Mouse (Mus musculus): ENCODE results near the gene Rbl1. TPM values are rescaled to one million over a fixed set of nuclear protein-coding genes. Genes with fewer than 3 reads are reported as not detected.
A peak's percentile ranks its signal among the peaks of the same experiment; 100 is the strongest.
"Not testable (repeated sequence)": the region's sequence is repeated elsewhere in the genome, so short reads cannot be mapped to it uniquely, and the experiment has no call there.

Gene Rbl1
- polyA plus RNA-seq (2012; rRNA removed): 1.7 and 5.2 TPM in 2 replicates

DNA sequence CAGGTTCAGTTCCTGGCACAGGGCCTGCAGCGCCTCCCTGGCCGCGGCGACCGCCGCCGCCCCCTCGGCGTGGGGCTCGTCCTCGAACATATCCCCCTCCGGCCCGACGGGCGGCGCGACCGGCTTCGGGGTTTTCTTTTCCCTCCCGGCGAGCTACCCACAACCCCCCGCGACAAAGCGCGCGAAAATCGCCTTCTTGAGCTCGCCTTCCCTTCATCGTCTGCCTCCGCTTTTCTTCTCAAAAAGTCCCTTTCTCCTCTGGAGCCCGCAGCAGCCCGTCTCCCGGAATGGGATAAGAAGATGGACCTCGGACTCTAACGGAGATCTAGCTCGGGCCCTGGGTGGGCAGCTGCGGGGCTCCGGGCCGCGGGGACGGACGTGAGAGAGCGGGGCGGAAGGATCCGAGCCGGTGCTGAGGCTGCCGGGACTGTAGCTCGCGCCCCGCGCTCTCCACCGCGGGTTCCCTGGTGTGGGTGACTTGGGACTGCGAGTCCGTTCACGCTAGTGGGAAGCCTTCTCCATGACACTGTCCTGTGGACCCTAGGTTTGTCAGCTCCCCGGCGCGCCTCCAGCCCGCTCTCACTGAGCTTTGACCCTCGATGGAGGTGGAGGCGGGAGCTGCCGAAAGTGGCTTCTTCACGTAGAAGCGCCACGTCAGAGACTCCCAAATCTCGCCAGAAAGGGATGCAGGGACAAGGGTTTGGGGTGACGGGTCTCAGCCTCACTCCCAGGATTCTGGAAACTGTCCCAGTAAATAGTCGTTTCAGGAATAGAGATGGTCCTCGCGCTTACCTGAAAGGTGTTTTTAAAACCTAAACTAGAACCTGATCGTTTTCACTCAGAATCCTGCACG lies at the start of gene Rbl1:
Gene Rbl1 (minus strand): TSS at position 169 of the 853 bp plus-strand sequence.
- under 1% methylated on average over 73 of the region's 73 CpGs for WGBS
- H3K27ac ChIP-seq (ENCODE audit: insufficient read depth, low read depth, low read length): peak within 1 kb of the TSS; percentile 76
- peak within 1 kb of the TSS; percentile 84 for H3K4me3 ChIP-seq (ENCODE audit: low read depth, low read length)
- TF ChIP-seq CTCF (IDR thresholded peaks at IDR 0.05; ENCODE audit: extremely low read depth, insufficient read length, insufficient replicate concordance, low read depth, low read length) (peak; percentile 19; the same call in 1 of the 2 replicates), POLR2A (IDR thresholded peaks at IDR 0.05; ENCODE audit: low read depth, low read length) (peak; percentile 58)
- H3K27me3 ChIP-seq (ENCODE audit: control insufficient read depth, insufficient read depth, low read length): no peaks in the 10 kb centered on the region
- H3K4me1 ChIP-seq (ENCODE audit: control insufficient read depth, insufficient read depth, insufficient read length, low read length): peaks cover 3% of the 10 kb centered on the region
- no peaks in the 10 kb centered on the region for H3K36me3 ChIP-seq (ENCODE audit: control insufficient read depth, insufficient read depth, low read length)

DNA sequence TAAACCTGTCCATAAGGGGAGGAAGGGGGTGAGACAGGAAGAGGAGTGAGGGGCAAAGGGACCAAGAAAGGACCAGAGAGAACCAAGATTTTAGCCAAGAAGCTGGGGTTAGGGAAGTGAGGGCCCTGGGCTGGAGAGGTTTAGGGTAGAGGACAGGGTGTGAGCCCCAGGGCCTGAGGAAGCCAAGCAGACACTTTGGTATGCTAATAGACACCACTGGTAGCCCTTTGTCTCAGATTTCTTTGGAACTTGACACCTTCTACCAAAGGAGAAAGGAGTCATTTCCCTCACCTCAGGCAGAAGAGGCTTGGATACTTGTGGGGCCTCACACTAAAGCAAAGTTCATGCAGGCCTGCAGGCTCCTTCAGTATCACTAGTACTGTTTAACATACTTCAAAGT lies 43.8 kb upstream of the Rbl1 start:
- no peak overlapping the region for H3K4me3 ChIP-seq (ENCODE audit: low read depth, low read length)
- H3K4me1 ChIP-seq (ENCODE audit: control insufficient read depth, insufficient read depth, insufficient read length, low read length): peaks cover 9% of the 10 kb centered on the region; the same call in 1 of the 2 replicates
- TF ChIP-seq CTCF (IDR thresholded peaks at IDR 0.05; ENCODE audit: extremely low read depth, insufficient read length, insufficient replicate concordance, low read depth, low read length): no peak
- TF ChIP-seq POLR2A (IDR thresholded peaks at IDR 0.05; ENCODE audit: low read depth, low read length): no peak
- H3K36me3 ChIP-seq (ENCODE audit: control insufficient read depth, insufficient read depth, low read length): no peaks in the 10 kb centered on the region
- H3K27me3 ChIP-seq (ENCODE audit: control insufficient read depth, insufficient read depth, low read length): no peaks in the 10 kb centered on the region; the same call in 1 of the 2 replicates
- H3K27ac ChIP-seq (ENCODE audit: insufficient read depth, low read depth, low read length): no peak overlapping the region

DNA sequence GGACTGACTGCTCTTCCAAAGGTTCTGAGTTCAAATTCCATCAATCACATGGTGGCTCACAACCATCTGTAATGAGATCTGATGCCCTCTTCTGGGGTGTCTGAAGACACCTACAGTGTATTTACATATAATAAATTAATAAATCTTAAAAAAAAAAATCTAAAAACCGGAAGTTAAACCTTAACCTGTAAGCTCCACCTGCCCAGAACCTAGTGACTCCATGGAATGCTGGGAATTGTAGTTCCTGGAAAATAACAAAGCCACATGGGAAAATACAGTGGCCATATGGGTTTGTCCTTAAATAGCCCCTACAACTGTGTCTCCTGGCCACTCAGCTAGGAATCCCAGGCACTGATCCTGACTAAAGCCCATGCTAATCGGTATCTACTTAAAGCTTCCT lies 41.3 kb upstream of the Rbl1 start:
- Histone ChIP-seq H3K27me3 (ENCODE audit: control insufficient read depth, insufficient read depth, low read length) (no peaks in the 10 kb centered on the region; the same call in 1 of the 2 replicates), H3K27ac (ENCODE audit: insufficient read depth, low read depth, low read length) (peak overlapping the region; percentile 98; the same call in 1 of the 2 replicates), H3K4me1 (ENCODE audit: control insufficient read depth, insufficient read depth, insufficient read length, low read length) (peaks cover 9% of the 10 kb centered on the region; the same call in 1 of the 2 replicates), H3K36me3 (ENCODE audit: control insufficient read depth, insufficient read depth, low read length) (no peaks in the 10 kb centered on the region), H3K4me3 (ENCODE audit: low read depth, low read length) (no peak overlapping the region)
- no peak for TF ChIP-seq CTCF (IDR thresholded peaks at IDR 0.05; ENCODE audit: extremely low read depth, insufficient read length, insufficient replicate concordance, low read depth, low read length)
- no peak for TF ChIP-seq POLR2A (IDR thresholded peaks at IDR 0.05; ENCODE audit: low read depth, low read length)
- WGBS: 54% methylated on average over 2 of the region's 2 CpGs

DNA sequence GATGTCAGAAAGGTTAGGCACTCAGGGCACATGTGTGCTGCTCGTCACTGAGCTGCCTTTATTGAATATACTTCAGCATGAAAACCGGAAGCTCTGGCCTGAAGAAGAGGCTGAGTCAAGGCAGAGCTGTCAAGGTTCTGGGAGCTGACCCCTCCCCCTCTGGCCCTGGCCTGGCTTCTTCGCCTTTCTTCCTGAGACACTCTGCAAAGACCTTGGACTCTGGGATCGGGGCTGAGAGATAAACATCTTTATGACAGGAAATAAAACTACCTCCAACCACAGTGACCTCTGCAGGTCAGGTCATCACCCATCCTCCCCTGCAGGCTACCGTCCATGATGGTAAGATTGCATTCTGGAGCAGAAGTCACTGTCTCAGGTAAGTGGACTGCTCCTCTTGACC lies 40.7 kb upstream of the Rbl1 start:
- TF ChIP-seq CTCF (IDR thresholded peaks at IDR 0.05; ENCODE audit: extremely low read depth, insufficient read length, insufficient replicate concordance, low read depth, low read length) (no peak), POLR2A (IDR thresholded peaks at IDR 0.05; ENCODE audit: low read depth, low read length) (no peak)
- peaks cover 9% of the 10 kb centered on the region; the same call in 1 of the 2 replicates for H3K4me1 ChIP-seq (ENCODE audit: control insufficient read depth, insufficient read depth, insufficient read length, low read length)
- no peaks in the 10 kb centered on the region for H3K36me3 ChIP-seq (ENCODE audit: control insufficient read depth, insufficient read depth, low read length)
- no peaks in the 10 kb centered on the region; the same call in 1 of the 2 replicates for H3K27me3 ChIP-seq (ENCODE audit: control insufficient read depth, insufficient read depth, low read length)
- peak overlapping the region; percentile 98 for H3K27ac ChIP-seq (ENCODE audit: insufficient read depth, low read depth, low read length)
- H3K4me3 ChIP-seq (ENCODE audit: low read depth, low read length): 0 out of 2 replicates have a peak overlapping the region, but pooled peaks have one; percentile 13
- WGBS: 7% methylated on average over 5 of the region's 5 CpGs

DNA sequence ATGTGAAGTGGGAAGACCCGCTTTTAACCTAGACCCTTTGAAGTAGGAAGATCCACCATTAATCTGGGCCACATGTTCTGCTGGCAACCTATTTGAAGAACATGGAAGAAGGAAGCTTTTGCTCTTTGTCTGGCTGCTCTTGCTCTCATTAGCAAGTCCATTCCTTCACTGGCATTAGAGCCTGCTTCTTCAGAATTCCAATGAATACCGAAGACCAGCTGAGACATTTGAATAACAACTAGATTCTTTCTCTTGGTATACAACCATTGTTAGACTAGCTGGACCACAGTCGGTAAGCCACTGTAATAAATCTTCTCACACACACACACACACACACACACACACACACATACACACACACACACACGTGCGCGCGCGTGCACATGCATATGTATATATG lies 31.6 kb upstream of the Rbl1 start:
- no peak overlapping the region for H3K27ac ChIP-seq (ENCODE audit: insufficient read depth, low read depth, low read length)
- no peaks in the 10 kb centered on the region for H3K36me3 ChIP-seq (ENCODE audit: control insufficient read depth, insufficient read depth, low read length)
- no peaks in the 10 kb centered on the region for H3K4me1 ChIP-seq (ENCODE audit: control insufficient read depth, insufficient read depth, insufficient read length, low read length)
- H3K27me3 ChIP-seq (ENCODE audit: control insufficient read depth, insufficient read depth, low read length): no peaks in the 10 kb centered on the region
- no peak for TF ChIP-seq CTCF (IDR thresholded peaks at IDR 0.05; ENCODE audit: extremely low read depth, insufficient read length, insufficient replicate concordance, low read depth, low read length)
- no peak for TF ChIP-seq POLR2A (IDR thresholded peaks at IDR 0.05; ENCODE audit: low read depth, low read length)
- no peak overlapping the region for H3K4me3 ChIP-seq (ENCODE audit: low read depth, low read length)
- WGBS: 94% methylated on average over 8 of the region's 8 CpGs

DNA sequence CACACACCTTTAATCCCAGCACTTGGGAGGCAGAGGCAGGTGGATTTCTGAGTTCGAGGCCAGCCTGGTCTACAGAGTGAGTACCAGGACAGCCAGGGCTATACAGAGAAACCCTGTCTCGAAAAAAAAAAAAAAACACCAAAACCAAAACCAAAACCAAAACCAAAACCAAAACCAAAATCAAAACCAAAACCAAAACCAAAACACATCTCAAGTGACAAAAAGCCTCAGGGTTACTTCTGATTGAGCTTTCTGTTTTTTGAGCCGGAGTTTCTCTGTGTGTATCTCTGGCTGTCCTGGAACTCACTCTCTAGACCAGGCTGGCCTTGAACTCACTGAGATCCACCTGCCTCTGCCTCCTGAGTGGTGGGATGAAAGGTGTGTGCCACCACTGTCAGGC lies 17.6 kb upstream of the Rbl1 start:
- H3K27ac ChIP-seq (ENCODE audit: insufficient read depth, low read depth, low read length); H3K36me3 ChIP-seq (ENCODE audit: control insufficient read depth, insufficient read depth, low read length); H3K27me3 ChIP-seq (ENCODE audit: control insufficient read depth, insufficient read depth, low read length); H3K4me3 ChIP-seq (ENCODE audit: low read depth, low read length); H3K4me1 ChIP-seq (ENCODE audit: control insufficient read depth, insufficient read depth, insufficient read length, low read length): not testable (repeated sequence)
- 80% methylated on average over 3 of the region's 3 CpGs for WGBS

- Histone ChIP-seq H3K27ac (ENCODE audit: insufficient read depth, low read depth, low read length) (no peak overlapping the region), H3K4me3 (ENCODE audit: low read depth, low read length) (no peak overlapping the region), H3K27me3 (ENCODE audit: control insufficient read depth, insufficient read depth, low read length) (no peaks in the 10 kb centered on the region), H3K36me3 (ENCODE audit: control insufficient read depth, insufficient read depth, low read length) (no peaks in the 10 kb centered on the region), H3K4me1 (ENCODE audit: control insufficient read depth, insufficient read depth, insufficient read length, low read length) (no peaks in the 10 kb centered on the region)
- TF ChIP-seq POLR2A (IDR thresholded peaks at IDR 0.05; ENCODE audit: low read depth, low read length) (no peak), CTCF (IDR thresholded peaks at IDR 0.05; ENCODE audit: extremely low read depth, insufficient read length, insufficient replicate concordance, low read depth, low read length) (no peak)
- 79% methylated on average over 6 of the region's 6 CpGs for WGBS
Observed at GRCm38 (mm10) chr2:157220108-157220507, 15.8 kb upstream of the Rbl1 start.

Data from small intestine, adult 2 months (tissue).